ENCODE assay signal across 8 mouse cellular contexts in genomic region chr4:129276453-129276865, GRCm38 (mm10). TPM values are rescaled to one million over a fixed set of nuclear protein-coding genes. Genes with fewer than 3 reads are reported as not detected.
A peak's percentile ranks its signal among the peaks of the same experiment; 100 is the strongest.
DNase-seq lines count a peak whose midpoint lies in the region; ATAC-seq lines count a peak whose summit lies in the region.

No protein-coding gene starts in this region.

- H3K4me1 ChIP-seq in hindbrain, embryonic 14.5 days (replicated peaks; ENCODE audit: control insufficient read depth, insufficient read depth, low read length) = no peaks in the 10 kb centered on the region

- no peak overlapping the region for H3K9ac ChIP-seq in hindbrain, embryonic 14.5 days

- H3K36me3 ChIP-seq in hindbrain, embryonic 14.5 days (replicated peaks; ENCODE audit: control insufficient read depth, insufficient read depth) = no peaks in the 10 kb centered on the region

- ATAC-seq in hindbrain, embryonic 14.5 days (ENCODE audit: low FRiP score) = peak; percentile 55; the same call in 1 of the 2 replicates

- H3K4me2 ChIP-seq in hindbrain, embryonic 14.5 days (replicated peaks) = no peak overlapping the region

- no peaks in the 10 kb centered on the region for H3K27me3 ChIP-seq in hindbrain, embryonic 14.5 days (ENCODE audit: control insufficient read depth, insufficient read depth, low read length)

- H3K27ac ChIP-seq in hindbrain, embryonic 14.5 days = no peak overlapping the region

- peak; percentile 95 for DNase-seq in NIH3T3 (ENCODE audit: low read depth)
- peak; percentile 99 for DNase-seq in cerebellum, adult 8-10 months
- peak; percentile 86 to 99 for DNase-seq in frontal cortex, adult 2 months (ENCODE audit: extremely low spot score in 1 of 2, low spot score in 1 of 2)
- DNase-seq in hindbrain, embryonic 14.5 days (ENCODE audit: low spot score) = peak; percentile 93
- peak; percentile 95 to 96 for DNase-seq in layer of hippocampus, postnatal 14 days (ENCODE audit: low spot score in 2 of 2)
- peak; percentile 98 for DNase-seq in lung, postnatal 14 days
- peak; percentile 97 for DNase-seq in retina, embryonic 14.5 days (ENCODE audit: low spot score)
- DNase-seq in thymus, postnatal 25 days = peak; percentile 93

- no peaks in the 10 kb centered on the region for H3K9me3 ChIP-seq in hindbrain, embryonic 14.5 days (ENCODE audit: control insufficient read depth, low read length)

- 4% methylated on average over 18 of the region's 18 CpGs for WGBS in hindbrain, embryonic 14.5 days

- H3K4me3 ChIP-seq in hindbrain, embryonic 14.5 days (replicated peaks; ENCODE audit: low read length) = no peak overlapping the region

RNA-seq across cellular contexts. Expression of gene Sync, which starts 11.0 kb away (rescaled TPM):
- 1.3 TPM in 2 replicates for polyA plus RNA-seq in frontal cortex, adult 2 months (2012; rRNA removed)
- 1.2 and 2.2 TPM in 2 replicates for polyA plus RNA-seq in hindbrain, embryonic 14.5 days (2014; fragmentation: Nextera tagmentation; extraction: Ambion mirVana)
- 1 to 10 TPM; 1.2 TPM for total RNA-seq in layer of hippocampus, postnatal 14 days (2021)

RNA-seq across cellular contexts. Expression of gene C77080, which starts 15.3 kb away (rescaled TPM):
- polyA plus RNA-seq in frontal cortex, adult 2 months (2012; rRNA removed) = 7.5 and 9.2 TPM in 2 replicates
- 5.8 and 7.0 TPM in 2 replicates for polyA plus RNA-seq in hindbrain, embryonic 14.5 days (2014; fragmentation: Nextera tagmentation; extraction: Ambion mirVana)
- 10 to 100 TPM; 10.7 to 11.7 TPM for total RNA-seq in layer of hippocampus, postnatal 14 days (2021)

RNA-seq across cellular contexts. Expression of gene Rbbp4, which starts 58.7 kb away (rescaled TPM):
- 59.1 and 61.4 TPM in 2 replicates for polyA plus RNA-seq in frontal cortex, adult 2 months (2012; rRNA removed)
- polyA plus RNA-seq in hindbrain, embryonic 14.5 days (2014; fragmentation: Nextera tagmentation; extraction: Ambion mirVana) = 251 and 261 TPM in 2 replicates
- 100 to 1,000 TPM; 130 to 131 TPM for total RNA-seq in layer of hippocampus, postnatal 14 days (2021)

RNA-seq across cellular contexts. Expression of gene Zbtb8os, which starts 59.0 kb away (rescaled TPM):
- polyA plus RNA-seq in frontal cortex, adult 2 months (2012; rRNA removed) = 31.1 and 32.0 TPM in 2 replicates
- 17.7 and 23.7 TPM in 2 replicates for polyA plus RNA-seq in hindbrain, embryonic 14.5 days (2014; fragmentation: Nextera tagmentation; extraction: Ambion mirVana)
- 10 to 100 TPM; 23.7 to 26.3 TPM for total RNA-seq in layer of hippocampus, postnatal 14 days (2021)
